Mouse (Mus musculus) large intestine, adult 2 months (tissue): ENCODE data around the gene Il18. TPM values are rescaled to one million over a fixed set of nuclear protein-coding genes. Genes with fewer than 3 reads are reported as not detected.

Source experiments
- DNase-seq: peaks from one replicate; pipeline ENCODE4 v3.0.0-alpha.2; 2012; ENCODE audit warnings: low read depth, low spot score
- WGBS: fragments of 180-500 bp; shearing (Covaris S2); methylation state at CpG from one replicate; pipeline ENCODE4 v1.1.7; 2018; 5-methylcytosine and 5-hydroxymethylcytosine counted together
- polyA plus RNA-seq: library from polyadenylated mRNA; depleted of rRNA; stranded (reverse); fragments of >200 nt; gene quantifications from 2 replicates; pipeline ENCODE4 v1.2.3, GENCODE M21; 2012; rRNA removed

Gene Il18
- 21.3 and 22.0 TPM in 2 replicates for polyA plus RNA-seq

- no peak for DNase-seq
- WGBS = 11% methylated on average over 12 of the region's 12 CpGs
Measured at GRCm38 (mm10) chr9:50554241-50555093, at the start of gene Il18. TSS of gene Il18 (plus strand) at chr9:50554827.

- WGBS = 50% methylated on average over 6 of the region's 6 CpGs
- no peak for DNase-seq
Measured at GRCm38 (mm10) chr9:50505405-50505804, 49.2 kb upstream of the Il18 start.

- 17% methylated on average over 7 of the region's 7 CpGs for WGBS
- no peak for DNase-seq
Measured at GRCm38 (mm10) chr9:50507570-50507969, 47.1 kb upstream of the Il18 start.

- DNase-seq = no peak
Measured at GRCm38 (mm10) chr9:50515462-50515861, 39.2 kb upstream of the Il18 start.

GRCm38 (mm10) chr9:50518781-50519180 lies 35.8 kb upstream of the Il18 start:
- 33% methylated on average over 2 of the region's 2 CpGs for WGBS
- DNase-seq = no peak

More at GRCm38 (mm10) chr9:50515462-50515861, 39.2 kb upstream of the Il18 start:
- 72% methylated on average over 5 of the region's 5 CpGs for WGBS

- DNase-seq = no peak
- 85% methylated on average over 6 of the region's 6 CpGs for WGBS
Measured at GRCm38 (mm10) chr9:50520748-50521147, 33.9 kb upstream of the Il18 start.

- WGBS = 45% methylated on average over 2 of the region's 2 CpGs
- no peak for DNase-seq
Measured at GRCm38 (mm10) chr9:50521562-50521961, 33.1 kb upstream of the Il18 start.

- WGBS = 78% methylated on average over 5 of the region's 5 CpGs
- no peak for DNase-seq
Measured at GRCm38 (mm10) chr9:50522574-50522973, 32.1 kb upstream of the Il18 start.

GRCm38 (mm10) chr9:50524936-50525335 lies 29.7 kb upstream of the Il18 start:
- WGBS = 93% methylated on average over 5 of the region's 5 CpGs
- DNase-seq = no peak

- no peak for DNase-seq
- WGBS = 53% methylated on average over 5 of the region's 5 CpGs
Measured at GRCm38 (mm10) chr9:50525585-50525984, 29.0 kb upstream of the Il18 start.

- DNase-seq = no peak
- 17% methylated on average over 7 of the region's 7 CpGs for WGBS
Measured at GRCm38 (mm10) chr9:50527860-50528259, 26.8 kb upstream of the Il18 start.

GRCm38 (mm10) chr9:50528293-50528892 lies 26.2 kb upstream of the Il18 start, which contains the start of gene Pts:
TSS of gene Pts (minus strand) at chr9:50528724.
- no peak for DNase-seq
- under 1% methylated on average over 54 of the region's 54 CpGs for WGBS

- WGBS = 13% methylated on average over 2 of the region's 2 CpGs
Measured at GRCm38 (mm10) chr9:50530890-50531289, 23.7 kb upstream of the Il18 start.

GRCm38 (mm10) chr9:50533328-50533727 lies 21.3 kb upstream of the Il18 start:
- WGBS = 17% methylated on average over 11 of the region's 11 CpGs
- no peak for DNase-seq

More at GRCm38 (mm10) chr9:50530890-50531289, 23.7 kb upstream of the Il18 start:
- DNase-seq = no peak

GRCm38 (mm10) chr9:50533791-50534190 lies 20.8 kb upstream of the Il18 start:
- WGBS = 20% methylated on average over 3 of the region's 3 CpGs
- no peak for DNase-seq

GRCm38 (mm10) chr9:50535930-50536329 lies 18.7 kb upstream of the Il18 start:
- no peak for DNase-seq
- WGBS = 26% methylated on average over 5 of the region's 5 CpGs

GRCm38 (mm10) chr9:50536603-50537135 lies 18.0 kb upstream of the Il18 start:
- WGBS = 24% methylated on average over 7 of the region's 7 CpGs
- DNase-seq = no peak

- DNase-seq = no peak
- WGBS = 61% methylated on average over 4 of the region's 4 CpGs
Measured at GRCm38 (mm10) chr9:50537295-50537694, 17.3 kb upstream of the Il18 start.

- DNase-seq = no peak
- 66% methylated on average over 7 of the region's 7 CpGs for WGBS
Measured at GRCm38 (mm10) chr9:50540170-50540569, 14.5 kb upstream of the Il18 start.

- DNase-seq = no peak
- 89% methylated on average over 9 of the region's 9 CpGs for WGBS
Measured at GRCm38 (mm10) chr9:50542401-50542800, 12.2 kb upstream of the Il18 start.
